Mouse (Mus musculus): ENCODE results near the gene Slc25a47. TPM values are rescaled to one million over a fixed set of nuclear protein-coding genes. Genes with fewer than 3 reads are reported as not detected.
"Not testable (repeated sequence)": the region's sequence is repeated elsewhere in the genome, so short reads cannot be mapped to it uniquely, and the experiment has no call there.

Gene Slc25a47
- polyA plus RNA-seq, 1 experiment = 1.2 TPM

GRCm38 (mm10) chr12:108834337-108834736, 1.5 kb upstream of the Slc25a47 start:
- Histone ChIP-seq H3K9me3 (no peaks in the 10 kb centered on the region), H3K27me3 (replicated peaks) (peaks cover 6% of the 10 kb centered on the region), H3K4me3 (replicated peaks) (peak overlapping the region; percentile 47), H3K36me3 (replicated peaks; ENCODE audit: low read length) (peaks cover 17% of the 10 kb centered on the region), H3K4me1 (peaks cover 71% of the 10 kb centered on the region)
- TF ChIP-seq FLI1 (IDR thresholded peaks at IDR 0.05; ENCODE audit: low read length) (no peak), GATA1 (IDR thresholded peaks at IDR 0.05; ENCODE audit: borderline replicate concordance, low read length) (no peak)

DNA sequence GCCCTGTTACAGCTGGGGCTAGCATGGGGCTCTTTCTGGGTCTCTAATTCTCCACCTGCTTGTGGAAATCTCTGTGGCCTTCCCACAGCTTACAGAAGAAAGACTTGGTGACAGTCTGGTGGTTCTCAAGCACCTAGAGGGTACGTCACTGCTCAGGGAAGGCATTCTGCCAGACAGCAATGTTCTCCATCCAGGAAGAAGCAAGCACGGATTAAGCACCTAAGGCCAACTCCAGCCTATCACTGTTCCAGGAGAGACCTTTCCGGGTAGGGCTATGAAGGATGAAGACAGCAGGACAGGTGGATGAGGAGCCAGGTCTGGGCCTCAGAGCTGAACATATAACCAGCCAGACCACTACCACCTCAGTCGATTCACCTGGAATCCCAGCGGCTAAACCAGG, 1.1 kb upstream of the Slc25a47 start:
- H3K4me3 ChIP-seq (replicated peaks) = peak overlapping the region; percentile 94

DNA sequence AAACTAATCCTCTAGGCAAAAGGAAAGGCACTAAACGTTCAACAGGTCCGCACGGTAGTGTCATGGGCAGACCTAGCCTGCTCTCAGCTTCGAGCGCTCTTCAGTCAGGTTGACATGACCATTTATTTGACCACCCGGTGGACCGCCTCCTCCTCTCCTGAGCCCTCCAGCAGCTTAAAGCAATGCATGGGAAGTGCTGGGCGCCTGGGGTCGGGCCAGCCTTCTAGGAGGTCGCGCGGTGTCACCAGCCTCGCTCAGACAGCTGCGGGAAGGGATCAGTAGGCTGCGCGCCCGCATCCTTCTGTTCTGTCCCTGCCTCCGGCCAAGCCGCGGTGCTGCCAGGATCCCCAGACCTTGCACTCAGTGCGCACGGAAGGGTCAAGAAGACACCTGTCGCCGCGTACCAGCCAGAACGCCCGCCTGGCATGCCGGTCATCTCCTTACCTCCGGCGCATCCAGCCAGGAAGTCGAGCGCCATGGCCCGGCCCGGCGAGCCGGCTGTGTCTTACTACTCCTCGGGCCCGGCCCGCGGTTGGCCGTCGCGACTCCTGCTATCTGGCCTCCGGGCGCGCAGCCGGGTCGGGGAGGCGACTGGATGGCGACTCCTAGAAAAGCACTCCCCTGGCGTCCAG, 522 bp upstream of the Slc25a47 start:
- peaks cover 14% of the 10 kb centered on the region for H3K36me3 ChIP-seq (replicated peaks; ENCODE audit: low read length)
- peak overlapping the region; percentile 94 for H3K4me3 ChIP-seq (replicated peaks)
- TF ChIP-seq FLI1 (IDR thresholded peaks at IDR 0.05; ENCODE audit: low read length) (no peak), GATA1 (IDR thresholded peaks at IDR 0.05; ENCODE audit: borderline replicate concordance, low read length) (no peak)
- peaks cover 6% of the 10 kb centered on the region for H3K27me3 ChIP-seq (replicated peaks)
- no peaks in the 10 kb centered on the region for H3K9me3 ChIP-seq
- peaks cover 71% of the 10 kb centered on the region for H3K4me1 ChIP-seq

More for the DNA sequence above, 1.1 kb upstream of the Slc25a47 start:
- Histone ChIP-seq H3K9me3 (no peaks in the 10 kb centered on the region), H3K4me1 (peaks cover 71% of the 10 kb centered on the region), H3K36me3 (replicated peaks; ENCODE audit: low read length) (peaks cover 15% of the 10 kb centered on the region), H3K27me3 (replicated peaks) (peaks cover 6% of the 10 kb centered on the region)
- TF ChIP-seq GATA1 (IDR thresholded peaks at IDR 0.05; ENCODE audit: borderline replicate concordance, low read length) (no peak), FLI1 (IDR thresholded peaks at IDR 0.05; ENCODE audit: low read length) (no peak)

GRCm38 (mm10) chr12:108836722-108837121, 876 bp downstream of the Slc25a47 start:
- H3K4me3 ChIP-seq (replicated peaks) = peak overlapping the region; percentile 94

DNA sequence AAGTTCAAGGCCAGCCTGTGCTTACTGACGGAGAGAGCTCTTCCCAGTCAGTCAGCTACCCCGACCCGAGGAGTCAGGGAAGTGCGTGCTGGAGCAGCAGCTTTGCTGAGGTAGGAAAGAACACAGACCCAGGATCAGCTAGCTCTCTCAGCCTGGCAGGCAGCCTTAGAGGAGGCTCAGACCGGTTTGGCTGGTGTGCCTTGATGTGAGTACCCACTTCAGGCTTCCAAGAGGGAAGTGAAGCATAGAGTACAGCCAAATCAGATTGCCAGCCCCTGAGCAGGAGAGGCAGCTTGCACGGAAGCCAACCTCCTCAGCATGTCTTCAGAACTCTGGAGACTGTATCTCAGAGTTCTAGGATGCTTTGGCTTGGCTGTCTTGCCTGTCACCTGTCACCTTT, 5.3 kb downstream of the Slc25a47 start:
- Histone ChIP-seq H3K4me1 (peaks cover 31% of the 10 kb centered on the region), H3K9me3 (no peaks in the 10 kb centered on the region), H3K36me3 (replicated peaks; ENCODE audit: low read length) (peaks cover 47% of the 10 kb centered on the region), H3K27me3 (replicated peaks) (no peaks in the 10 kb centered on the region), H3K4me3 (replicated peaks) (no peak overlapping the region)
- TF ChIP-seq FLI1 (IDR thresholded peaks at IDR 0.05; ENCODE audit: low read length) (no peak), GATA1 (IDR thresholded peaks at IDR 0.05; ENCODE audit: borderline replicate concordance, low read length) (no peak)

More at GRCm38 (mm10) chr12:108836722-108837121, 876 bp downstream of the Slc25a47 start:
- TF ChIP-seq FLI1 (IDR thresholded peaks at IDR 0.05; ENCODE audit: low read length) (no peak), GATA1 (IDR thresholded peaks at IDR 0.05; ENCODE audit: borderline replicate concordance, low read length) (no peak)
- Histone ChIP-seq H3K36me3 (replicated peaks; ENCODE audit: low read length) (peaks cover 20% of the 10 kb centered on the region), H3K4me1 (peaks cover 61% of the 10 kb centered on the region), H3K9me3 (no peaks in the 10 kb centered on the region), H3K27me3 (replicated peaks) (peaks cover 6% of the 10 kb centered on the region)

GRCm38 (mm10) chr12:108842663-108843062, 6.8 kb downstream of the Slc25a47 start:
- no peaks in the 10 kb centered on the region for H3K27me3 ChIP-seq (replicated peaks)
- TF ChIP-seq FLI1 (IDR thresholded peaks at IDR 0.05; ENCODE audit: low read length) (no peak), GATA1 (IDR thresholded peaks at IDR 0.05; ENCODE audit: borderline replicate concordance, low read length) (no peak)
- peaks cover 42% of the 10 kb centered on the region for H3K36me3 ChIP-seq (replicated peaks; ENCODE audit: low read length)
- H3K4me1 ChIP-seq = peaks cover 16% of the 10 kb centered on the region
- H3K4me3 ChIP-seq (replicated peaks) = no peak overlapping the region
- H3K9me3 ChIP-seq = no peaks in the 10 kb centered on the region

- not testable (repeated sequence) for H3K27me3 ChIP-seq (replicated peaks); H3K4me3 ChIP-seq (replicated peaks); H3K9me3 ChIP-seq
- H3K4me1 ChIP-seq = peaks cover 19% of the 10 kb centered on the region
- peaks cover 17% of the 10 kb centered on the region for H3K36me3 ChIP-seq (replicated peaks; ENCODE audit: low read length)
These were observed 12.2 kb downstream of the Slc25a47 start for GRCm38 (mm10) chr12:108848033-108848432.

DNA sequence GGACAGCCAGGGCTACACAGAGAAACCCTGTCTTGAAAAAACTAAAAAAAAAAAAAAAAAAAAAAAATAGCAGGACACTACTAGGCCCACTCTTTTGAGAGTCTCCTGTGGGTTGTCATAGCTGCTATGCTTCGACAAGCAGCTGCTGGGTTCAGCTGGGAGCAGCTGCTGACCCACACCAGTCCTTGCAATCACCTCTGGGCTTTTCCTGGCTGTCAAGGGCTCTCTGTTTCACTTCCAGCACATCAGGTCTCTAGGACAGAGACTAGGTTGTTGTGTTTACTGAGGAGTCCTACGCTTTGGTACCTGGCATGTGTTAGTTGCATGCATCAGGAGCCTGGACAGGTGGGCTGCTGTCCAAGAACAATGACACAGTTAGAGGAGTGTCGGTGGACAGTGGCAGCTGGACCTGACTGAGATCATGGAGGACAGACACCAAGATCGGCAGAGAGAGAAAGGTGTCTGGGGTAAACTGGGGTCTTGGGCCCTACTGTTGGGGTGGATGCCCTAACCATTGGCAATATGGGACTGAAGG, 13.7 kb downstream of the Slc25a47 start:
- Histone ChIP-seq H3K4me3 (replicated peaks) (no peak overlapping the region), H3K9me3 (no peaks in the 10 kb centered on the region), H3K27me3 (replicated peaks) (peaks cover 15% of the 10 kb centered on the region), H3K4me1 (peaks cover 19% of the 10 kb centered on the region), H3K36me3 (replicated peaks; ENCODE audit: low read length) (peaks cover 9% of the 10 kb centered on the region)
- no peak for TF ChIP-seq FLI1 (IDR thresholded peaks at IDR 0.05; ENCODE audit: low read length)
- no peak for TF ChIP-seq GATA1 (IDR thresholded peaks at IDR 0.05; ENCODE audit: borderline replicate concordance, low read length)

DNA sequence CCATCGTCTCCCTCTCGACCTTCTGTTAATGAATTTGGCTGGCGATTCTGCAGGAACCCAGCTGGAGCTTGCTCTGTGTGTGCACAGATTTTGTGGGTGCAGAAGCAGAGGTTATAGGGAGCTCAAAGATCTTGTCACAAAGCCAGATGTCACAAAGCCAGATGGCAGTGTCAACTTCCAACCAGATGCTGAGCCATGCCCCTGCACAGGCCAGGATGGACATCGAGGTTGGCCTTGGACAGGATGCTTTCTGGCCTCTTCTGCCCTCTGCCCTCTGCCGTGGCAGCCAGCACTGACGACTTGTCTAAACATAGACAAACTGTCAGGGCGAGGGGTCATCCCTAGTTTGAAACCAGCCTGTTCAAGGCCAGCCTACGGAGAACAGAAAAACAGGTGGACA, 14.3 kb downstream of the Slc25a47 start:
- Histone ChIP-seq H3K9me3 (no peaks in the 10 kb centered on the region), H3K36me3 (replicated peaks; ENCODE audit: low read length) (peaks cover 3% of the 10 kb centered on the region)
- TF ChIP-seq GATA1 (IDR thresholded peaks at IDR 0.05; ENCODE audit: borderline replicate concordance, low read length) (no peak), FLI1 (IDR thresholded peaks at IDR 0.05; ENCODE audit: low read length) (no peak)

GRCm38 (mm10) chr12:108850886-108851285, 15.0 kb downstream of the Slc25a47 start:
- no peak overlapping the region for H3K4me3 ChIP-seq (replicated peaks)
- no peak for TF ChIP-seq GATA1 (IDR thresholded peaks at IDR 0.05; ENCODE audit: borderline replicate concordance, low read length)
- TF ChIP-seq FLI1 (IDR thresholded peaks at IDR 0.05; ENCODE audit: low read length) = no peak
- H3K4me1 ChIP-seq = peaks cover 20% of the 10 kb centered on the region
- H3K9me3 ChIP-seq = no peaks in the 10 kb centered on the region
- peaks cover 17% of the 10 kb centered on the region for H3K27me3 ChIP-seq (replicated peaks)
- no peaks in the 10 kb centered on the region for H3K36me3 ChIP-seq (replicated peaks; ENCODE audit: low read length)

More for the DNA sequence above, 14.3 kb downstream of the Slc25a47 start:
- H3K27me3 ChIP-seq (replicated peaks) = peaks cover 16% of the 10 kb centered on the region
- H3K4me1 ChIP-seq = peaks cover 19% of the 10 kb centered on the region
- no peak overlapping the region for H3K4me3 ChIP-seq (replicated peaks)
